Mouse (Mus musculus): ENCODE data around the gene Isg15. TPM values are rescaled to one million over a fixed set of nuclear protein-coding genes. Genes with fewer than 3 reads are reported as not detected.
"Not testable (repeated sequence)": the region's sequence is repeated elsewhere in the genome, so short reads cannot be mapped to it uniquely, and the experiment has no call there.

Isg15 gene
- polyA plus RNA-seq, 1 experiment from 2014 or later, result 0.89 TPM

GRCm38 (mm10) chr4:156184291-156184954 is 16.2 kb downstream of the Isg15 start:
- H3K27ac ChIP-seq, result no peak overlapping the region
- 89% methylated on average over 7 of the region's 7 CpGs for WGBS

GRCm38 (mm10) chr4:156183747-156184146 is 16.9 kb downstream of the Isg15 start:
- H3K9ac ChIP-seq, result no peak overlapping the region
- no peak for ATAC-seq (ENCODE audit: low FRiP score, low read depth)
- 88% methylated on average over 5 of the region's 5 CpGs for WGBS
- peaks cover 74% of the 10 kb centered on the region for H3K4me1 ChIP-seq
- no peaks in the 10 kb centered on the region for H3K27me3 ChIP-seq (replicated peaks)
- H3K27ac ChIP-seq, result no peak overlapping the region
- no peaks in the 10 kb centered on the region for H3K9me3 ChIP-seq
- peaks cover 59% of the 10 kb centered on the region for H3K36me3 ChIP-seq
- peak overlapping the region; percentile 9 for H3K4me3 ChIP-seq
- peak overlapping the region; percentile 70 for H3K4me2 ChIP-seq (replicated peaks)

More at GRCm38 (mm10) chr4:156184291-156184954, 16.2 kb downstream of the Isg15 start:
- Histone ChIP-seq H3K9me3 (no peaks in the 10 kb centered on the region), H3K27me3 (replicated peaks) (no peaks in the 10 kb centered on the region), H3K4me2 (replicated peaks) (peak overlapping the region; percentile 70), H3K36me3 (peaks cover 52% of the 10 kb centered on the region), H3K9ac (peak overlapping the region; percentile 65), H3K4me3 (peak overlapping the region; percentile 39), H3K4me1 (peaks cover 81% of the 10 kb centered on the region)
- no peak for ATAC-seq (ENCODE audit: low FRiP score, low read depth)

- H3K9ac ChIP-seq, result no peak overlapping the region
- 96% methylated on average over 9 of the region's 9 CpGs for WGBS
- H3K27me3 ChIP-seq (replicated peaks), result no peaks in the 10 kb centered on the region
- ATAC-seq (ENCODE audit: low FRiP score, low read depth), result no peak
- H3K4me3 ChIP-seq, result no peak overlapping the region
- H3K4me1 ChIP-seq, result peaks cover 15% of the 10 kb centered on the region
- peaks cover 98% of the 10 kb centered on the region for H3K36me3 ChIP-seq
- H3K9me3 ChIP-seq, result no peaks in the 10 kb centered on the region
- no peak overlapping the region for H3K27ac ChIP-seq
- no peak overlapping the region for H3K4me2 ChIP-seq (replicated peaks)
These were observed 23.0 kb downstream of the Isg15 start for GRCm38 (mm10) chr4:156177630-156178029.

GRCm38 (mm10) chr4:156171828-156172227 is 28.8 kb downstream of the Isg15 start:
- H3K36me3 ChIP-seq, result peaks cover 100% of the 10 kb centered on the region
- no peak overlapping the region for H3K4me3 ChIP-seq
- no peak for ATAC-seq (ENCODE audit: low FRiP score, low read depth)
- 96% methylated on average over 11 of the region's 11 CpGs for WGBS
- H3K27me3 ChIP-seq (replicated peaks), result no peaks in the 10 kb centered on the region
- no peaks in the 10 kb centered on the region for H3K9me3 ChIP-seq
- no peak overlapping the region for H3K27ac ChIP-seq
- H3K9ac ChIP-seq, result no peak overlapping the region
- H3K4me1 ChIP-seq, result no peaks in the 10 kb centered on the region
- no peak overlapping the region for H3K4me2 ChIP-seq (replicated peaks)

GRCm38 (mm10) chr4:156169129-156169528 is 31.5 kb downstream of the Isg15 start:
- ATAC-seq (ENCODE audit: low FRiP score, low read depth), result no peak

GRCm38 (mm10) chr4:156168611-156169010 is 32.0 kb downstream of the Isg15 start:
- Histone ChIP-seq H3K9me3 (no peaks in the 10 kb centered on the region), H3K4me2 (replicated peaks) (no peak overlapping the region)

More at GRCm38 (mm10) chr4:156169129-156169528, 31.5 kb downstream of the Isg15 start:
- H3K4me1 ChIP-seq, result no peaks in the 10 kb centered on the region
- no peak overlapping the region for H3K4me2 ChIP-seq (replicated peaks)
- H3K27me3 ChIP-seq (replicated peaks), result no peaks in the 10 kb centered on the region
- H3K9ac ChIP-seq, result no peak overlapping the region
- no peaks in the 10 kb centered on the region for H3K9me3 ChIP-seq
- H3K27ac ChIP-seq, result no peak overlapping the region
- no peak overlapping the region for H3K4me3 ChIP-seq
- H3K36me3 ChIP-seq, result peaks cover 100% of the 10 kb centered on the region
- 97% methylated on average over 10 of the region's 10 CpGs for WGBS

GRCm38 (mm10) chr4:156166477-156166876 is 34.1 kb downstream of the Isg15 start:
- ATAC-seq (ENCODE audit: low FRiP score, low read depth), result no peak
- no peak overlapping the region for H3K27ac ChIP-seq

More at GRCm38 (mm10) chr4:156168611-156169010, 32.0 kb downstream of the Isg15 start:
- H3K36me3 ChIP-seq, result peaks cover 100% of the 10 kb centered on the region
- no peak for ATAC-seq (ENCODE audit: low FRiP score, low read depth)
- H3K27ac ChIP-seq, result no peak overlapping the region
- H3K27me3 ChIP-seq (replicated peaks), result no peaks in the 10 kb centered on the region
- H3K9ac ChIP-seq, result no peak overlapping the region
- H3K4me1 ChIP-seq, result no peaks in the 10 kb centered on the region
- 94% methylated on average over 8 of the region's 8 CpGs for WGBS
- H3K4me3 ChIP-seq, result no peak overlapping the region

GRCm38 (mm10) chr4:156154771-156155170 is 45.8 kb downstream of the Isg15 start:
- H3K4me3 ChIP-seq, result no peak overlapping the region
- no peak overlapping the region for H3K27ac ChIP-seq
- ATAC-seq (ENCODE audit: low FRiP score, low read depth), result no peak
- WGBS, result 96% methylated on average over 3 of the region's 3 CpGs
- no peaks in the 10 kb centered on the region for H3K27me3 ChIP-seq (replicated peaks)
- H3K4me2 ChIP-seq (replicated peaks), result no peak overlapping the region
- no peaks in the 10 kb centered on the region for H3K4me1 ChIP-seq
- peaks cover 13% of the 10 kb centered on the region for H3K9me3 ChIP-seq
- no peak overlapping the region for H3K9ac ChIP-seq
- no peaks in the 10 kb centered on the region for H3K36me3 ChIP-seq

More at GRCm38 (mm10) chr4:156166477-156166876, 34.1 kb downstream of the Isg15 start:
- Histone ChIP-seq H3K4me1 (no peaks in the 10 kb centered on the region), H3K9me3 (peaks cover 13% of the 10 kb centered on the region), H3K4me2 (replicated peaks) (no peak overlapping the region), H3K27me3 (replicated peaks) (no peaks in the 10 kb centered on the region), H3K4me3 (no peak overlapping the region), H3K9ac (no peak overlapping the region), H3K36me3 (peaks cover 98% of the 10 kb centered on the region)
- WGBS, result 96% methylated on average over 9 of the region's 9 CpGs

GRCm38 (mm10) chr4:156150887-156151286 is 49.7 kb downstream of the Isg15 start:
- H3K9ac ChIP-seq; H3K9me3 ChIP-seq; H3K27me3 ChIP-seq (replicated peaks); H3K4me1 ChIP-seq; H3K4me3 ChIP-seq; ATAC-seq (ENCODE audit: low FRiP score, low read depth); H3K4me2 ChIP-seq (replicated peaks); H3K36me3 ChIP-seq; H3K27ac ChIP-seq: not testable (repeated sequence)
- 92% methylated on average over 10 of the region's 10 CpGs for WGBS

Small RNA genes within 50 kb of the gene (microRNA-seq; reads per million reads assigned to microRNA genes)
- gene Mir7658, result 4.8 reads per million, percentile 14 among the genes with 10 or more reads in this experiment

Other genes with a start within 250 kb of the Isg15 start
- gene C1qtnf12, start 238.5 kb downstream of the Isg15 start, polyA plus RNA-seq (2016; fragmentation: Nextera tagmentation; extraction: Ambion mirVana), result 17.2 and 19.0 TPM in 2 replicates
- 20.2 and 20.6 TPM in 2 replicates for gene B3galt6, start 208.2 kb downstream of the Isg15 start, polyA plus RNA-seq (2016; fragmentation: Nextera tagmentation; extraction: Ambion mirVana)
- gene Sdf4, start 207.9 kb downstream of the Isg15 start, polyA plus RNA-seq (2016; fragmentation: Nextera tagmentation; extraction: Ambion mirVana), result 129 and 133 TPM in 2 replicates
- 0.52 and 0.81 TPM in 2 replicates for gene Tnfrsf4, start 187.0 kb downstream of the Isg15 start, polyA plus RNA-seq (2016; fragmentation: Nextera tagmentation; extraction: Ambion mirVana)
- 1.6 and 2.0 TPM in 2 replicates for gene Tnfrsf18, start 174.7 kb downstream of the Isg15 start, polyA plus RNA-seq (2016; fragmentation: Nextera tagmentation; extraction: Ambion mirVana)
- gene Ttll10, start 141.4 kb downstream of the Isg15 start, polyA plus RNA-seq (2016; fragmentation: Nextera tagmentation; extraction: Ambion mirVana), result 0.20 TPM in 1 of 2 replicates, not detected in the other
- 42.4 and 45.6 TPM in 2 replicates for gene 9430015G10Rik, start 90.8 kb downstream of the Isg15 start, polyA plus RNA-seq (2016; fragmentation: Nextera tagmentation; extraction: Ambion mirVana)
- 0.52 TPM in 2 replicates for gene Rnf223, start 70.3 kb downstream of the Isg15 start, polyA plus RNA-seq (2016; fragmentation: Nextera tagmentation; extraction: Ambion mirVana)
- gene Agrn, start 3.3 kb downstream of the Isg15 start, polyA plus RNA-seq (2016; fragmentation: Nextera tagmentation; extraction: Ambion mirVana), result 149 and 165 TPM in 2 replicates
- 6.8 and 7.0 TPM in 2 replicates for gene AW011738, start 2.5 kb upstream of the Isg15 start, polyA plus RNA-seq (2016; fragmentation: Nextera tagmentation; extraction: Ambion mirVana)
- 1.7 and 2.0 TPM in 2 replicates for gene Perm1, start 15.1 kb upstream of the Isg15 start, polyA plus RNA-seq (2016; fragmentation: Nextera tagmentation; extraction: Ambion mirVana)
- gene Plekhn1, start 34.0 kb upstream of the Isg15 start, polyA plus RNA-seq (2016; fragmentation: Nextera tagmentation; extraction: Ambion mirVana), result 27.3 and 29.0 TPM in 2 replicates
- 74.0 and 74.5 TPM in 2 replicates for gene Noc2l, start 35.2 kb upstream of the Isg15 start, polyA plus RNA-seq (2016; fragmentation: Nextera tagmentation; extraction: Ambion mirVana)
- gene Samd11, start 54.8 kb upstream of the Isg15 start, polyA plus RNA-seq (2016; fragmentation: Nextera tagmentation; extraction: Ambion mirVana), result 2.6 and 2.9 TPM in 2 replicates
- not detected in 2 replicates for gene Vmn2r-ps159, start 130.3 kb upstream of the Isg15 start, polyA plus RNA-seq (2016; fragmentation: Nextera tagmentation; extraction: Ambion mirVana)

Measured in neural tube, embryonic 12.5 days (tissue).